Mouse (Mus musculus): ENCODE data around the gene Pdk3. TPM values are rescaled to one million over a fixed set of nuclear protein-coding genes. Genes with fewer than 3 reads are reported as not detected.

Gene Pdk3
- 48.4 and 48.5 TPM in 2 replicates for polyA plus RNA-seq (2016; fragmentation: Nextera tagmentation; extraction: Ambion mirVana)

DNA sequence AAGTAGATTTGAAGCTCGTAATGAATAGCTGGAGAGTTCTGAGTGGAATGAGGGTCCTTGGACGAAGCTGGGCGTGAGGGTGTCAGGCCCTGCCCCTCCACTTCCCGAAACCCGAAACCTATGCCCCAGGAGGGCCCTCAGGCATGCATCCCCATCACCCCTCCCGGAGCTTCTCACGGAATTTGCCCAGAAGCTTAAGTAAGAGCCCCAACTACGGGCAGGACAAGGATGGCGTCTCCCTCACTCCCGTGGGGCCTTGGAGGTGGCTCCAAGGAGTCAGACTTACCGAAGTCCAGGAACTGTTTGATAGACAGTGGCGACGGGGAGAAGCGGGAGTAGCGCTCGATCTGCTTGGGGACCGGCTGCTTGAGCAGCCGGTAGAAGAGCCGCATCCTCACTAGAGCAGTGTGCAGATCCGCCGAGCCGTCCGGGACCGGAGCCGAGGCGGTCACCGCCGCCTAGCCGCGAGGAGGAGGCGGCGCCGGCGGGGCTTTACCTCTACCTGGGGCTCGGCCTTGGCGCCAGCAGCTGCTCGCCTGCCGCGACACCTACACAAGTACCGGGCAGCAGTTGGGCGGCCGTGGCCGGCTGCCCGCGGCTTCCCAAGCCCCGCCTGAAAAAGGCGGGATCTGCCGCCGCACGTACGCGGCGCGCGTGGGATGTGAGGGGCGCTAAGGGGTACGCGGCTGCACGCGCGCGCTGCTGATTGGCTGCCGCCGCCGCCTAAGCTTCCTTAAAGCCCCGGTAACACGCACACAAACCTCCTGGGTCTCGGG, at the start of gene Pdk3:
TSS of gene Pdk3 (minus strand) at position 641 of the 776 bp plus-strand sequence.
- peak; percentile 97 for ATAC-seq
- peaks cover 4% of the 10 kb centered on the region for H3K27me3 ChIP-seq (replicated peaks)
- 11% methylated on average over 45 of the region's 68 CpGs for WGBS (ENCODE audit: insufficient replicate concordance)
- H3K9ac ChIP-seq = peak within 1 kb of the TSS; percentile 76
- peaks cover 11% of the 10 kb centered on the region for H3K4me1 ChIP-seq
- peak within 1 kb of the TSS; percentile 68 for H3K4me3 ChIP-seq
- peak within 1 kb of the TSS; percentile 79 for H3K27ac ChIP-seq
- no peaks in the 10 kb centered on the region for H3K9me3 ChIP-seq (replicated peaks)
- H3K36me3 ChIP-seq = no peaks in the 10 kb centered on the region
- peak within 1 kb of the TSS; percentile 72 for H3K4me2 ChIP-seq

DNA sequence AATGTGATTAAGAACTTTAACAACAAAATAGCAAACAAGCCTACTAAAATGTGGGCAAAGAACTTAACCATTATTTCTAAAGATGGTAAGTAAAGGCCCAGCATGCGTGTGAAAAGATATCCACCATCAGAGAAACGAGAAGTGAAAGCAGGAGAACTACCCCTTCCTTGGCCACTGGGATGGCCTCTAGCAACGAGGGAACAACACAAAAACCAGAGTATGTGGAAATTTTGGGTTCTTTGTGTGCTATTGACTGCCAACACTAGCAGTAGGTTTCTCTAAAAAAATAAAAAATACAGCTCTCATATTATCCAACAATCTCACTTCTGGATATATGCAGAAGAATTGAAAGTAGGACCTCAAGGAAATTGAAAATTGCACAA, 45.6 kb upstream of the Pdk3 start:
- Histone ChIP-seq H3K27ac (no peak overlapping the region), H3K27me3 (replicated peaks) (peaks cover 24% of the 10 kb centered on the region), H3K4me3 (no peak overlapping the region), H3K4me1 (no peaks in the 10 kb centered on the region), H3K36me3 (no peaks in the 10 kb centered on the region), H3K9me3 (replicated peaks) (no peaks in the 10 kb centered on the region), H3K9ac (no peak overlapping the region), H3K4me2 (no peak overlapping the region)
- 39% methylated on average over 3 of the region's 3 CpGs for WGBS (ENCODE audit: insufficient replicate concordance)
- no peak for ATAC-seq

DNA sequence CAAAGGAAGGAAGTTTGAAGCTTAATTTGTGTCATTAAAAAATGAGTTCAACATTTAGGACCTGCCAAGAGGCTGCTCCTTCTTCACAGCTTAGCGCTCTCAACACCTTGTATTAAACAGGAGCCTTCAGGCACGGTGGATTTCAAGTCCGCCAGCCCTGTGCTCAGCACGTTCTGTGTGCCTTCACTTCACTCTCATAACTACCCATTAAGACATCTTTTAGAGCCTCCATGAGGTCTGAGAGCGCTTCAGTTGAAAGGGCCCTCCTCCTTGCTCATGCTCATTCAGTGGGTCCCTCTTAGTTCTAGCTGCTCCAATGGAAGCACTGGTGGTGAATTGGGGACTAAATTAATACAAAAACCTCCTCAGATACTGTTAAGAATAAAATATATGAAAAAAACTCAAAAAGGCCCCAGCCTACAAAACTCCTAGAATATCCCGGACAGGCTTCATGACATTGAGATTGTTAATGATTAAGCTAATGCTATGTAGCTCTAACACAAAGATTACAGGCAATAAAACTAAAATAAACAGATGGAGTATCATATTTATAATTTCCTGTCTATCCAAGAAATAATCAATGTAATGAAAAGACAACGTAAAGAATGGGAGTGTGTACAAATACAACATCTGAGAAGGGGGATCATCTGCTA, 45.1 kb upstream of the Pdk3 start:
- H3K4me2 ChIP-seq = no peak overlapping the region
- peaks cover 27% of the 10 kb centered on the region for H3K27me3 ChIP-seq (replicated peaks)
- no peak for ATAC-seq
- no peaks in the 10 kb centered on the region for H3K9me3 ChIP-seq (replicated peaks)
- no peak overlapping the region for H3K9ac ChIP-seq
- H3K4me1 ChIP-seq = no peaks in the 10 kb centered on the region
- WGBS (ENCODE audit: insufficient replicate concordance) = 74% methylated on average over 7 of the region's 7 CpGs
- H3K27ac ChIP-seq = no peak overlapping the region
- no peaks in the 10 kb centered on the region for H3K36me3 ChIP-seq
- no peak overlapping the region for H3K4me3 ChIP-seq

DNA sequence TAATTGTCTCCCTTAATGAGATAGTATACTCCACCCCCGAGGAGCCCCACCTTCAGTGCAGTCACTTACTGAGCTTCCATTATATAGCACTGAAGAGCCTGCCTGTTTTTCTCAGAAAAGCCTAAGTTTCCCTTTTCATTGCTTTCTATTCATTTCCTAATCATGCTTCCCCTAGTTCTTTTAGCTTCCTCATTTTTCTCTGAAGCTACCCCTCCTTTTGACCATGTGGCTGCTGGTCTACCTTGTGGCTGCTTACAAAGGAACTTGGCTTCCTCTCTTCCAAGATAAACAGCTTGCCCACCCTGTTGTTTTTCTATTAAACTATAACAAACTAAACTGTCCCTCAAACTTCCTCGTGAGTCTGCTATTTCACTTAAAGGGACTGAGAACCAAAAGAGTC, 31.4 kb upstream of the Pdk3 start:
- Histone ChIP-seq H3K27me3 (replicated peaks) (peaks cover 7% of the 10 kb centered on the region; the same call in 1 of the 2 replicates), H3K4me2 (no peak overlapping the region), H3K9me3 (replicated peaks) (no peaks in the 10 kb centered on the region), H3K9ac (no peak overlapping the region), H3K4me3 (no peak overlapping the region), H3K27ac (no peak overlapping the region), H3K4me1 (0 out of 2 replicates have a peak, but pooled peaks cover 3% of the 10 kb centered on the region), H3K36me3 (no peaks in the 10 kb centered on the region)
- WGBS (ENCODE audit: insufficient replicate concordance) = 21% methylated on average over 2 of the region's 2 CpGs
- no peak for ATAC-seq

DNA sequence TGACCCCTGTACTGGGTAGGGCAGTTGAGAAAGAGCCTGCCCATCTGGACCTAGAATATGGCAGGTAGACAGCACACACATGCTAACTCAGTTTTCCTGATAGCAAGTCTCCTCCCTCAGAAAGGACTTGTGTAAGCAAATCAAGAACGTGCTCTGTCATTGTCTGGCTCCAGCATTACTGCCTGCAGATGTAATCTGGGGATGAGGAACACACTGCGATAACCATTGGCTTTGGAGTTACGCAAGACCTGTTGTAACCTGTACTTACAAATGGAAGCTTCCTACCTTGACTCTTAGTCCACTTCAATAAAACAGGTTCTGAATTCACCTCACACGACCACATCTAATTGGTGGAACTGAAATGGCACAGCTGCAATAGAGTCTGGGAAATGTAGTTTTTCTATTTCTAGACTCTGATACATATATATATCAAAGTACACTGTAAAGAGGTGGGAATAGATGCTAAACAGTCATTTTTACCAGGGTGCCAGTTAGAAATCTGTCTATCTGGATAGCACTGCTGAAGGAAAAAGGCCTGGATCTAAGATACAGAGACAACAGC, 30.6 kb upstream of the Pdk3 start:
- Histone ChIP-seq H3K36me3 (no peaks in the 10 kb centered on the region), H3K4me2 (no peak overlapping the region), H3K4me3 (no peak overlapping the region), H3K27ac (no peak overlapping the region), H3K27me3 (replicated peaks) (peaks cover 7% of the 10 kb centered on the region; the same call in 1 of the 2 replicates), H3K4me1 (0 out of 2 replicates have a peak, but pooled peaks cover 3% of the 10 kb centered on the region), H3K9me3 (replicated peaks) (no peaks in the 10 kb centered on the region), H3K9ac (no peak overlapping the region)
- WGBS (ENCODE audit: insufficient replicate concordance) = 50% methylated on average over 4 of the region's 4 CpGs
- ATAC-seq = no peak

DNA sequence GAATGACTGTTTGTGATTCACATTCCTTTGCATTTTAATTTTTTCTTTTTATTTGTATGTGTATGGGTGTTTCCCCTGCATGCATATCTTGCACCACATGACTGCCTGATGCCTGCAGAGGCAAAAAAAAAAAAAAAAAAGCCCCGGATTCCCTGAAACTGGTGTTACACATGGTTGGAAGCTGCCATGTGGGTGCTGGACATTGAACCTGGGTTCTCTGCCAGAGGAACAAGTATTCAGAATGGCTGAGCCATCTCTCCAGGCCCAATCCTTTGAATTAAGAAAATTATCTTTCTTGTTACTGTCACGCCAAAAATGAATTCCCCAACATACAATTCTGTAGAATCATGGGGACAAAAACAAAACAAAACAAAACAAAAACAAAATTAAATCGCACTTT, 25.8 kb upstream of the Pdk3 start:
- no peak overlapping the region for H3K4me3 ChIP-seq
- peaks cover 13% of the 10 kb centered on the region; the same call in 1 of the 2 replicates for H3K27me3 ChIP-seq (replicated peaks)
- H3K9me3 ChIP-seq (replicated peaks) = no peaks in the 10 kb centered on the region
- no peaks in the 10 kb centered on the region for H3K36me3 ChIP-seq
- WGBS (ENCODE audit: insufficient replicate concordance) = 71% methylated on average over 3 of the region's 3 CpGs
- H3K4me1 ChIP-seq = no peaks in the 10 kb centered on the region
- ATAC-seq = no peak
- H3K27ac ChIP-seq = no peak overlapping the region
- no peak overlapping the region for H3K9ac ChIP-seq
- no peak overlapping the region for H3K4me2 ChIP-seq

DNA sequence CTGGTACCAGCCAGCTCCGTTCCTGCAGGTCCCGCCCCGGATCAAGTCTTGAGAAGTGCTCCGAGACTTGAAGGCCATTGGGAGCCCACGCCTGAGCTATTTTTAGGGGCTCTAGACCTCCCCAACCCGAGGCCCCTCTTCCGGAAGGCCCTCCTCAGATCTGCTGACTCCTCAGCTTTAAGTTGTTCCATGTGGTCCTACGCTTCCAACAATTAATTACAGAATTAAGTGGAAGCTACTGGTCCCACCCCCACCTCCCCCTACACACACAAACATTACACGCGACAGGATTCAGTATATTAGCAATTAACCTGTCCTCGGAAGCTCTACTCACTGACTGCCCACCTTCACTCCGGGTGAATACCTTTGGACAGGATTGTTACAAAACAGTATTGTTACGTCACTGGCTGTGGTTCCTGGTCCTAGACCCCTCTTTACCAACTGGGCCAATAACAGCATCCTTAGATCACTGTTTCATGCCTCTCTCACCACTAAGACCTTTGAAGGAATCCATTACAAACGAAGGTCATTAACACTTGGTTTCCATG, 410 bp upstream of the Pdk3 start:
- ATAC-seq = no peak
- peak overlapping the region; percentile 72 for H3K4me2 ChIP-seq
- no peaks in the 10 kb centered on the region for H3K9me3 ChIP-seq (replicated peaks)
- H3K9ac ChIP-seq = peak overlapping the region; percentile 76
- peaks cover 4% of the 10 kb centered on the region for H3K27me3 ChIP-seq (replicated peaks)
- 22% methylated on average over 14 of the region's 14 CpGs for WGBS (ENCODE audit: insufficient replicate concordance)
- peaks cover 11% of the 10 kb centered on the region for H3K4me1 ChIP-seq
- peak overlapping the region; percentile 79; the same call in 1 of the 2 replicates for H3K27ac ChIP-seq
- H3K4me3 ChIP-seq = peak overlapping the region; percentile 68
- H3K36me3 ChIP-seq = no peaks in the 10 kb centered on the region

DNA sequence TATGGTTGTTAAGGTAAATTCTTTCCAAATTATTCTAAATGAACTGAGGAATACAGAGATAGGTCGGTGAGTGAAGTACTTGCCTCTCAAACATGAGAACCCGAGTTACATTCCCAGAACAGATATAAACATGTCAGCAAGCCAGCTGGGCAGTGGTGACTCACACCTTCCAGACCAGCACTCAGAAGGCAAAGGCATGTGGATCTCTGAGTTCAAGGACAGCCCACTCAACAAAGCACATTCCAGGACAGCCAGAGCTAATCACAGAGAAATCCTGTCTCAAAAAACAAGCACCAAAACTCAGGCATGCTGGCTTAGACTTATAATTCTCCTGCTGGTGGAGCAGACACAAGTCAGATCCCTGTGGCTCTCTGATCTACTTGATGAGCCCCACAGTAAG, 6.2 kb downstream of the Pdk3 start:
- no peak overlapping the region for H3K4me3 ChIP-seq
- no peak overlapping the region for H3K9ac ChIP-seq
- no peaks in the 10 kb centered on the region for H3K9me3 ChIP-seq (replicated peaks)
- ATAC-seq = no peak
- no peak overlapping the region for H3K4me2 ChIP-seq
- peaks cover 9% of the 10 kb centered on the region for H3K4me1 ChIP-seq
- no peaks in the 10 kb centered on the region for H3K27me3 ChIP-seq (replicated peaks)
- 56% methylated on average over 2 of the region's 2 CpGs for WGBS (ENCODE audit: insufficient replicate concordance)
- no peak overlapping the region for H3K27ac ChIP-seq
- H3K36me3 ChIP-seq = no peaks in the 10 kb centered on the region

DNA sequence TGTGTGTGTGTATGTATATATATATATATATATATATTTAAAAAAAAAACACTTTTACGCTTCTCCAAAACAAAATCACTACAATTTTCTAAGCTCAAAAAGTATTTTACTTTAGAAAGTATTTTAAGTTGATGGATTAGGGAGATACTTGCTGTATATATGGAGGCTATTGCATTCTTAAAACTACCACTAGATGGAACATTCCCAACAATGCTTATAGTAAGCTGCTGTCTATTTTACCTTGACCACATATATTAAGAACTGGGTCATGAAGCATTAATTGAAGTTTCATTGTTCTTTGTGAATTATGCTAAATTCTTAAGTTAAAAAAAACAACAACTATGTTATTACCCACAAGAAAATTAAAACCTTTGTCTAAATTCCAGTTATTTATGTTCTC, 24.0 kb downstream of the Pdk3 start:
- peaks cover 4% of the 10 kb centered on the region for H3K36me3 ChIP-seq
- H3K4me2 ChIP-seq = no peak overlapping the region
- no peak for ATAC-seq
- no peak overlapping the region for H3K4me3 ChIP-seq
- no peak overlapping the region for H3K27ac ChIP-seq
- no peaks in the 10 kb centered on the region for H3K4me1 ChIP-seq
- no peaks in the 10 kb centered on the region for H3K27me3 ChIP-seq (replicated peaks)
- no peak overlapping the region for H3K9ac ChIP-seq
- 90% methylated on average over 1 of the region's 1 CpGs for WGBS (ENCODE audit: insufficient replicate concordance)
- H3K9me3 ChIP-seq (replicated peaks) = no peaks in the 10 kb centered on the region

DNA sequence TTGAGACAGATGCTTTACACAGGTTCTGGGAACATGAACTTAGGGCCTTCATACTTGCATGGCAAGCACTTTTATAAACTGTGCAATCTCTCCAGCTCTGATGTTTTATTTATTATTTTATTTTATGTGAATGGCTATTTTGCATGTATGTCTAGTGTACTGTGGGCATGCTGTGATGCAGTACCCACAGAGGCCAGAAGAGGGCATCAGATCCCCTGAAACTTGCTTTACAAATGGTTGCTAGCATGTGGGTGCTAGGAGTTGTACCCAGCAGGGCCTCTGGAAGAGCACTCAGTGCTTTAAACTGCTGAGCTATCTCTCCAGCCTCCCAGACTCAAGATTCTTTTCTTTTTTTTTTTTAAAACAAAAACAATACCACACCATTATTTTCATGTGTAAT, 38.8 kb downstream of the Pdk3 start:
- no peak overlapping the region for H3K4me2 ChIP-seq
- H3K4me1 ChIP-seq = peaks cover 7% of the 10 kb centered on the region; the same call in 1 of the 2 replicates
- H3K27ac ChIP-seq = no peak overlapping the region
- no peak overlapping the region for H3K4me3 ChIP-seq
- H3K9me3 ChIP-seq (replicated peaks) = no peaks in the 10 kb centered on the region
- no peaks in the 10 kb centered on the region for H3K36me3 ChIP-seq
- no peaks in the 10 kb centered on the region for H3K27me3 ChIP-seq (replicated peaks)
- no peak for ATAC-seq
- H3K9ac ChIP-seq = no peak overlapping the region

DNA sequence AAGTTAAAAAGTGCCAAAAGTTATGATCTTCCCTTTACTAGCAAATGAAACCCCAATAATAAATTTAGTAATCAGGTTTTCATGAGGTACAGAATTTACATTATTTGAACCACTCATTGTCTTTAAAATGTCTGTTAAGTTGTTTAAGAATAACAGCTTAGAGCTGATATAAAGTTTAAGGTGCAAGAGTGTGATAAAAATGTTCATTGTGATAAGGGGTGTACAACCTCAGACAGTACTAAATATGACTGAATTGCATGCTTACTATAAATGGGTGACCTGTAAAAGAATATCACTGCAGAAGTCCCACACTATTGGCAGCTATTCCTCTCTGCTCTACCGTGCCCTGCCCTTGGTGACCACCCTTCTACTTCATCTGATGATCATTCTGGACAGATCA, 42.4 kb downstream of the Pdk3 start:
- no peak overlapping the region for H3K27ac ChIP-seq
- ATAC-seq = no peak
- H3K9ac ChIP-seq = no peak overlapping the region
- H3K4me3 ChIP-seq = no peak overlapping the region
- H3K9me3 ChIP-seq (replicated peaks) = no peaks in the 10 kb centered on the region
- peaks cover 7% of the 10 kb centered on the region; the same call in 1 of the 2 replicates for H3K4me1 ChIP-seq
- H3K4me2 ChIP-seq = no peak overlapping the region
- H3K36me3 ChIP-seq = no peaks in the 10 kb centered on the region
- H3K27me3 ChIP-seq (replicated peaks) = no peaks in the 10 kb centered on the region
- 71% methylated on average over 1 of the region's 1 CpGs for WGBS (ENCODE audit: insufficient replicate concordance)

DNA sequence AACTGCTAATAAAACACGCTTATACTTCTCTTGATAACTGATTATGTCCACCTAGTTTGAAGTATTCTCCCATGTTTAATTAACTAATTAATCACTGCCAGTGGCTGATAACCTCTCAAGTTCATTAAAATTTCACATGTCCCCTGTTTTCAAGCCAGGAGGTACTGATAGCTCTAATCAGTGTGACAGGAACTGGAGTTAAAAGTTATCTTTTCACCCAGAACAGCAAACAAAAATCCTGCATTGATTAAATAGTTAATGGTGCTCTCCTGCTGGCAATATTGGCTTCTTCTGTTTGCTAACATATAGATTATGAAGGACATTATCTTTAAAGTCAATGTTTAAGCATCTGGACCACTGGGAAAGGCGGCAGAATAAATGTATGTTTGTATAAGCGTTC, 71.2 kb downstream of the Pdk3 start:
- Histone ChIP-seq H3K4me3 (no peak overlapping the region), H3K27me3 (replicated peaks) (peaks cover 10% of the 10 kb centered on the region; the same call in 1 of the 2 replicates), H3K4me2 (no peak overlapping the region), H3K36me3 (no peaks in the 10 kb centered on the region), H3K9ac (no peak overlapping the region), H3K27ac (no peak overlapping the region), H3K4me1 (no peaks in the 10 kb centered on the region), H3K9me3 (replicated peaks) (no peaks in the 10 kb centered on the region)
- WGBS (ENCODE audit: insufficient replicate concordance) = 70% methylated on average over 3 of the region's 3 CpGs
- ATAC-seq = no peak

All from liver, embryonic 12.5 days (tissue).